Mouse (Mus musculus): ENCODE data around the gene Afm. TPM values are rescaled to one million over a fixed set of nuclear protein-coding genes. Genes with fewer than 3 reads are reported as not detected.

Gene Afm
- polyA plus RNA-seq (2012; rRNA removed), result not detected in 2 replicates

DNA sequence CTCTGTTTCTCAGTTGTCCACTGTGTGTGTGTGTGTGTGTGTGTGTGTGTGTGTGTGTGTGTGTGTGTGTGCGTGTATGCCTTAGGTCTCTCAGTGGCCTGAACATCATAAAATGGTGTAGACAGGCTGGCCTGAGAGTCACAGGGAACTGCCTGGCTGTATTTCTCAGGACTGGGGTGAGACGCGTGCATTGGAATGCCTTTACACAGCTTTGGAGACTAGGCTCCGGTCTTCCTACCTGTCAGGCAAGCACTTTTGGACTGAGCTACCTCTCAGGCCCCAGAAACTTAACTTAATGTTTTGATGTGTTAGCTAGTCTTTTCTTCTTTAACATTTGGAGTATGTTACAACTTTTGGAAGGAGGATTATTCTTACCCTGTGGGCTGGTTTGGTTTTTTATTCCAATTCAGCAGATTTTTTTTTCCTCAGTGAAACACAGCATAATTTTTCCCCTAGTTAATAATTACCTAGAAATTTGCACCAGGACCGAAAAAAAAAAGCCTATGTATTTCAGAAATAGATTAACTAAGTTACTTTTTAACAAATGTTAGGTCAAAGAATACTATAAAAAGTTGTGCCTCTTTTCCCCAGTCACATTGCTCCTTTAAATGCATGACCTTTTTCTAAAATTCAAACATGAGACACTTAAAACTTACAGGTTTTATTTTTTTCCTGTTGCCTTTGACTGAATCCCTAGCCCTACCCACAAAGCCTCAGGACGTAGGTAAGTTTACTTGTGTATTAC lies at the start of gene Afm:
Gene Afm (plus strand): TSS at position 577 of the 745 bp plus-strand sequence.
- DNase-seq, result no peak
- Histone ChIP-seq H3K4me3 (replicated peaks; ENCODE audit: insufficient read depth, low read depth, low read length) (no peak within 1 kb of the TSS), H3K27me3 (ENCODE audit: control insufficient read depth, insufficient read depth, low read length) (no peaks in the 10 kb centered on the region; the same call in 1 of the 2 replicates), H3K27ac (ENCODE audit: insufficient read depth, low read length) (no peak within 1 kb of the TSS), H3K4me1 (ENCODE audit: control insufficient read depth, insufficient read depth, low read length) (no peaks in the 10 kb centered on the region)
- TF ChIP-seq POLR2A (IDR thresholded peaks at IDR 0.05; ENCODE audit: borderline replicate concordance, insufficient read depth, low read length), result no peak
- no peak for TF ChIP-seq CTCF (IDR thresholded peaks at IDR 0.05; ENCODE audit: borderline replicate concordance, insufficient read depth, low read depth, low read length)
- WGBS, result 76% methylated on average over 6 of the region's 6 CpGs

DNA sequence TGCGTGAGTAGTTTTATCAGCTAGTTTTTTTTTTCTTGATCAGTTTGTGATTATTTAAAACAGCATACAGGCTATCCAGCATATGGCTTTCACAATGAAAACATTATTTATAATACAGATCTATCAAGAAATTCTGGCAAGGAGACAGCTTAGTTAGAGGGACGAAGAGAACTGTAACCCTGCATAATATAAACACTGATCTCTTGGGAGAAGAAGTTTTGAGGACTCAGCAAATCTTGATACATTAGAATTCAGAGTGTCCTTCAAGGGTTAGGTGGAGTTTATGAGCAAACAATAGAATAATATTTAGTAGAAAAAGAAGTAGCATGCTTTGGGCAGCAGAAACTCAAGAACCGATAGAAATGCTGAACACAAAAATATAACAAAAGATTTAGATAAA lies 47.9 kb upstream of the Afm start:
- TF ChIP-seq POLR2A (IDR thresholded peaks at IDR 0.05; ENCODE audit: borderline replicate concordance, insufficient read depth, low read length) (no peak), CTCF (IDR thresholded peaks at IDR 0.05; ENCODE audit: borderline replicate concordance, insufficient read depth, low read depth, low read length) (no peak)
- no peak for DNase-seq
- Histone ChIP-seq H3K27ac (ENCODE audit: insufficient read depth, low read length) (no peak overlapping the region), H3K27me3 (ENCODE audit: control insufficient read depth, insufficient read depth, low read length) (no peaks in the 10 kb centered on the region), H3K4me3 (replicated peaks; ENCODE audit: insufficient read depth, low read depth, low read length) (no peak overlapping the region), H3K4me1 (ENCODE audit: control insufficient read depth, insufficient read depth, low read length) (no peaks in the 10 kb centered on the region)
- 74% methylated on average over 3 of the region's 3 CpGs for WGBS

DNA sequence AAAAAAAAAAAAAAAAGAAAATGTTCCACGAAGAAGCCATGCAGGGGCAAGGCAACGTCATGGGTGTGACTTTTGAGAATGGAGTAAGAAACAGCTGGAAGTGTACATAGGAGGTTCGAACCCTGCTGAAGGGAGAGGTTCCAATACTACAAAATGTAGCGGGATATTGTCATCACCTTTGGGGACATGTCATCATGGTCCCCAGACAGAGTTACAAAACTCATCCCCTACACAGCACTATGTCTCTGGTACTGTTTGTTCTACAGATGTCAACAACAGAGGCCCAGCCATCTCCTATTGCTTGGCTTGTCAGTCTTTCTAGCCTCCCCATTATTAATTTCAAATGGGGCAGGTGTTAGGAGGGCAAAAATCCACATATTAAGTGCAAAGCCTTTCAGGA lies 44.8 kb upstream of the Afm start:
- Histone ChIP-seq H3K4me1 (ENCODE audit: control insufficient read depth, insufficient read depth, low read length) (no peaks in the 10 kb centered on the region), H3K27me3 (ENCODE audit: control insufficient read depth, insufficient read depth, low read length) (no peaks in the 10 kb centered on the region), H3K4me3 (replicated peaks; ENCODE audit: insufficient read depth, low read depth, low read length) (no peak overlapping the region), H3K27ac (ENCODE audit: insufficient read depth, low read length) (no peak overlapping the region)
- no peak for DNase-seq
- 88% methylated on average over 4 of the region's 4 CpGs for WGBS
- TF ChIP-seq POLR2A (IDR thresholded peaks at IDR 0.05; ENCODE audit: borderline replicate concordance, insufficient read depth, low read length) (no peak), CTCF (IDR thresholded peaks at IDR 0.05; ENCODE audit: borderline replicate concordance, insufficient read depth, low read depth, low read length) (no peak)

DNA sequence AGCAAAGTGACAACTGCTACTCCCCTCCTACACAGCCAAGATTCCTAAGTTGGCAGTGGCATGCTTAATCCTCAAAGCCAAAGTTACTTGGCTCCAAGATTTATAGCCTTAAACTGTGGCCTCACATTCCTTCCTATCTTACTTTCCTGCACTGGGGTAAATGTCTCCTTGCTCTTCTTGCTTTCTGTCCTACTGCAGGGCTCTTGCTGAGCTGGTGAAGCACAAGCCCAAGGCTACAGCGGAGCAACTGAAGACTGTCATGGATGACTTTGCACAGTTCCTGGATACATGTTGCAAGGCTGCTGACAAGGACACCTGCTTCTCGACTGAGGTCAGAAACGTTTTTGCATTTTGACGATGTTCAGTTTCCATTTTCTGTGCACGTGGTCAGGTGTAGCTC lies 44.4 kb upstream of the Afm start:
- H3K27ac ChIP-seq (ENCODE audit: insufficient read depth, low read length), result no peak overlapping the region
- DNase-seq, result no peak
- H3K4me1 ChIP-seq (ENCODE audit: control insufficient read depth, insufficient read depth, low read length), result no peaks in the 10 kb centered on the region
- no peak overlapping the region for H3K4me3 ChIP-seq (replicated peaks; ENCODE audit: insufficient read depth, low read depth, low read length)
- 75% methylated on average over 5 of the region's 5 CpGs for WGBS
- TF ChIP-seq CTCF (IDR thresholded peaks at IDR 0.05; ENCODE audit: borderline replicate concordance, insufficient read depth, low read depth, low read length) (no peak), POLR2A (IDR thresholded peaks at IDR 0.05; ENCODE audit: borderline replicate concordance, insufficient read depth, low read length) (no peak)
- no peaks in the 10 kb centered on the region for H3K27me3 ChIP-seq (ENCODE audit: control insufficient read depth, insufficient read depth, low read length)

DNA sequence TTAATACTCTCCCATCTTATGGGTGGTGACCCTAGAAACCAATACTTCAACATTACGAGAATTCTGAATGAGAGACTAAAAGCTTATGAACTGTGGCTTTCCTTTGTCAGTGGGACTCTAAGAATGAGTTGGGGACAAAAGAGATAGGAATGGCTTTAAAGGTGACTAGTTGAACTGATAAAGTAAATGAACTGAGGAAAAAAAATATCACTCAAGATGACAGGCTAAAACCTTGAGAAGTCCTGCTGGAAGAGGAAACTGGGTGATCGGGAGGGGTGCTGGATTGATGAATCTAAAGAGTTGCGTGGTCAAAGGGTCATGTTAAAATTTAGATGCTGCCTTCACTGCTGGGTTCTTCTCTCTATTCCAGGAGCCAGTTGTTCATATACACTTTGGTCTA lies 42.0 kb upstream of the Afm start:
- Histone ChIP-seq H3K4me3 (replicated peaks; ENCODE audit: insufficient read depth, low read depth, low read length) (no peak overlapping the region), H3K27ac (ENCODE audit: insufficient read depth, low read length) (no peak overlapping the region), H3K27me3 (ENCODE audit: control insufficient read depth, insufficient read depth, low read length) (no peaks in the 10 kb centered on the region), H3K4me1 (ENCODE audit: control insufficient read depth, insufficient read depth, low read length) (no peaks in the 10 kb centered on the region)
- 92% methylated on average over 3 of the region's 3 CpGs for WGBS
- TF ChIP-seq CTCF (IDR thresholded peaks at IDR 0.05; ENCODE audit: borderline replicate concordance, insufficient read depth, low read depth, low read length) (no peak), POLR2A (IDR thresholded peaks at IDR 0.05; ENCODE audit: borderline replicate concordance, insufficient read depth, low read length) (no peak)
- no peak for DNase-seq

DNA sequence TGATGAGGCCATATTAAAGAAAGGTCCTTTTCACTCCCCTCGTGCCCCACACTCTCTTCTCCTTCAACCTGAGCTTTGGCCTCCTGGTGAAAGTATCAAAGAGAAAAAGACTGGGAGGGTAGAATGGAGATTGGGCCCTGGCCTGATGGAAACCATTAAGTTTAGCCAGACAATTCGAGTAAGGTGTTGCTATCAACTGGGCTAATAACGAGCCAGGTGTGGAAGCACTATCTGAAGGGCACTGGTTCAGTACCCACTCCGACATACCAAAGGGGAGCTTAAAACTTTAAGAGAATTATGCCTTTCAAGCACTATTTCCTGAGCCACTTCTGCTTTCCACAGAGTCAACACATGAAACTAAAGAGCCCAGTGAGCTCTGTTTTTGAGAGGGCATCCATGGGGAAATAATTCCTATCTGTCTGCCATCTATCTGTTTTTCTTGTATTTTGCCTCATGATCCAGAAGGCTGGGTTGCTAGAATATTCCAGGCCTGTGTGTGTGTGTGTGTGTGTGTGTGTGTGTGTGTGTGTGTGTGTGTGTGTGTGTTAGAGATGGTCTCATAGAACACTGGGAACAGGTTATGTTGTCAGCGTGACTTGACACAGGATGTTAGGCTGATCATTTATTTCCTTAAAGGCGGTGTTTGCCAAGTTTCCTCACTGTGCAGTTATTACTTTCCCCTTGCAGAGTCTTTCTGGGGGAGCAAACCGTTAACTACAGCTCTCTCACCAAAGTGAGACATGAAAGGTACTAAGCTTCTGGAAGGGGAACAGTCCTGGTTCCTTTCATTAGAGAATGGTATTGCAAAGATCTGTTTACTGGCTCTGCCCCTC lies 41.2 kb upstream of the Afm start:
- Histone ChIP-seq H3K27me3 (ENCODE audit: control insufficient read depth, insufficient read depth, low read length) (no peaks in the 10 kb centered on the region), H3K4me1 (ENCODE audit: control insufficient read depth, insufficient read depth, low read length) (no peaks in the 10 kb centered on the region), H3K27ac (ENCODE audit: insufficient read depth, low read length) (no peak overlapping the region), H3K4me3 (replicated peaks; ENCODE audit: insufficient read depth, low read depth, low read length) (no peak overlapping the region)
- no peak for DNase-seq
- TF ChIP-seq POLR2A (IDR thresholded peaks at IDR 0.05; ENCODE audit: borderline replicate concordance, insufficient read depth, low read length) (no peak), CTCF (IDR thresholded peaks at IDR 0.05; ENCODE audit: borderline replicate concordance, insufficient read depth, low read depth, low read length) (no peak)
- 86% methylated on average over 7 of the region's 7 CpGs for WGBS

DNA sequence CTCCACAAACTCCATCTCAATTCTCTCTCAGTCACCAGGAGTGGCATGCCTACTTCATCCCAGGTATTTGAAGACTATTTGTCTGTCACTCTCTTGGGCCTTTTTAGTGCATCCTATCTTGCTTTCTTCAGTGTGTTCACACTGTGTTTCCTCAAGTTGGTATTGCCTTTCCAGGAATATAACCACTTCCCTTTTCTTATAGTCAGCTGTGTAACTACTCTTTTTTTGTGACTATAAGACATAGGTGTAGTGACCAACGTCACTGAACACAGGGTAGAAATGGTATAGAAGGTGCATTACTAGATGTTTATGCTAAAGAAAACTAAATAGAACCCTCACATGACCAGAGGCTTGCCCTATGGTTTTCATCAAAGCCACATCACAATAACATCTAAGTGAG lies 39.8 kb upstream of the Afm start:
- 88% methylated on average over 1 of the region's 1 CpGs for WGBS
- H3K4me3 ChIP-seq (replicated peaks; ENCODE audit: insufficient read depth, low read depth, low read length), result no peak overlapping the region
- TF ChIP-seq POLR2A (IDR thresholded peaks at IDR 0.05; ENCODE audit: borderline replicate concordance, insufficient read depth, low read length) (no peak), CTCF (IDR thresholded peaks at IDR 0.05; ENCODE audit: borderline replicate concordance, insufficient read depth, low read depth, low read length) (no peak)
- no peaks in the 10 kb centered on the region for H3K27me3 ChIP-seq (ENCODE audit: control insufficient read depth, insufficient read depth, low read length)
- no peak overlapping the region for H3K27ac ChIP-seq (ENCODE audit: insufficient read depth, low read length)
- no peaks in the 10 kb centered on the region for H3K4me1 ChIP-seq (ENCODE audit: control insufficient read depth, insufficient read depth, low read length)
- no peak for DNase-seq

DNA sequence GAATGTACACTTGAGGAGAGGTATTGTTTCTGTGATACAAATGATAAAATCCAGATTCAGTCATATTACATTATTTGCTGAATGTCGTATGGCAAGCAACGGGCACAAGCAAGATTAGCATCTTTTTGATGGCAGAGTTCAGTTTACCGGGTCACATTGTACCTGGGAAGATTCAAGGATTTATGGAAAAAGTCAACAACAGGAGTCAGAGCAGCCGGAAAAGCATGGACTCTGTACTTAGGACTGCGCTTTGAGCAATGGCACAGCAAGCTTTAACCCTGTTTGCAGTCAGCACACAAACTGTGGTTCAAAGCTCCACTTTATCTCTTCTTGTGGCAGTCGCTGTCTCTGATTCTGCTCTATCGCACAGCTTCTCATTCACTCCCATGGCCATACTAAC lies 33.1 kb upstream of the Afm start:
- H3K4me1 ChIP-seq (ENCODE audit: control insufficient read depth, insufficient read depth, low read length), result no peaks in the 10 kb centered on the region
- TF ChIP-seq POLR2A (IDR thresholded peaks at IDR 0.05; ENCODE audit: borderline replicate concordance, insufficient read depth, low read length), result no peak
- no peak for TF ChIP-seq CTCF (IDR thresholded peaks at IDR 0.05; ENCODE audit: borderline replicate concordance, insufficient read depth, low read depth, low read length)
- no peak for DNase-seq
- no peaks in the 10 kb centered on the region for H3K27me3 ChIP-seq (ENCODE audit: control insufficient read depth, insufficient read depth, low read length)
- no peak overlapping the region for H3K4me3 ChIP-seq (replicated peaks; ENCODE audit: insufficient read depth, low read depth, low read length)
- H3K27ac ChIP-seq (ENCODE audit: insufficient read depth, low read length), result no peak overlapping the region
- 91% methylated on average over 7 of the region's 7 CpGs for WGBS
